11 mouse cellular contexts compared by ENCODE assay signal in the genomic region with DNA sequence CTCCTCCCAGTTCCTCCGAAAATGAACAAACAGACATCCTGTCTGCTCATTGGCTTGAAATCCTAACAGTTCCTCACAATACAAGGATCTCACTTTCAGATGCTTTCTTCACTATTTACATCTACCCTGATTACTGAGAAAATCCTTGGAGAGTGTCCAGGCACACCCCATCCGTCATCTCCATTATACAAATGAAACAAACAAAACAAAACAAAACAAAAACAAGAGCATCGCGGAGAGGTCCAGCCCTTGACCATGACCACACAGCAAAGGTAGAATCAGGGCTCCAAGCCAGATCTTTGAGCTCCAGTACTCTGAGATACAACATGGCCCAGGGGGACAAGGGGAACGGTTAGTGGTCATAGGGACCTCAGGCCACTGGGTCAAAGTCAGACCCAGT. TPM values are rescaled to one million over a fixed set of nuclear protein-coding genes. Genes with fewer than 3 reads are reported as not detected.
A peak's percentile ranks its signal among the peaks of the same experiment; 100 is the strongest.
DNase-seq lines count a peak whose midpoint lies in the region; ATAC-seq and TF ChIP-seq lines count a peak whose summit lies in the region.
"Had no signal": no experiment of that assay in that cellular context is flagged by ENCODE, and none has a peak within 500 bp of the region (broad histone marks: within the 10 kb centered on the region; RNA-seq: fewer than 3 reads in every experiment).

No protein-coding gene starts in this region.

- H3K4me3 ChIP-seq in kidney, embryonic 16.5 days (ENCODE audit: low read length): no peak overlapping the region
- no peak overlapping the region for H3K4me3 ChIP-seq in embryonic facial prominence, embryonic 14.5 days (ENCODE audit: low read depth, low read length)
- no peak overlapping the region for H3K4me3 ChIP-seq in hindbrain, embryonic 15.5 days
- H3K4me3 ChIP-seq in midbrain, postnatal 0 days (ENCODE audit: low read depth, low read length): no peak overlapping the region

- H3K9me3 ChIP-seq in kidney, embryonic 16.5 days (ENCODE audit: low read length): no peaks in the 10 kb centered on the region
- H3K9me3 ChIP-seq in embryonic facial prominence, embryonic 14.5 days (ENCODE audit: control insufficient read depth, low read length): no peaks in the 10 kb centered on the region
- H3K9me3 ChIP-seq in hindbrain, embryonic 15.5 days: no peaks in the 10 kb centered on the region
- H3K9me3 ChIP-seq in midbrain, postnatal 0 days (ENCODE audit: low read length): no peaks in the 10 kb centered on the region

- H3K27me3 ChIP-seq in kidney, embryonic 16.5 days (ENCODE audit: insufficient read depth, low read length): no peaks in the 10 kb centered on the region
- no peaks in the 10 kb centered on the region for H3K27me3 ChIP-seq in embryonic facial prominence, embryonic 14.5 days (replicated peaks; ENCODE audit: control insufficient read depth, insufficient read depth, low read length)
- no peaks in the 10 kb centered on the region for H3K27me3 ChIP-seq in hindbrain, embryonic 15.5 days
- no peaks in the 10 kb centered on the region for H3K27me3 ChIP-seq in midbrain, postnatal 0 days (ENCODE audit: insufficient read depth, low read length)

- WGBS in kidney, embryonic 16.5 days: 68% methylated on average over 5 of the region's 5 CpGs
- WGBS in embryonic facial prominence, embryonic 14.5 days: 74% methylated on average over 5 of the region's 5 CpGs
- WGBS in hindbrain, embryonic 15.5 days: 53% methylated on average over 5 of the region's 5 CpGs
- 57% methylated on average over 5 of the region's 5 CpGs for WGBS in midbrain, postnatal 0 days

- DNase-seq in kidney, postnatal 36 days: no peak
- no peak for DNase-seq in embryonic facial prominence, embryonic 14.5 days (ENCODE audit: low spot score)
- no peak for DNase-seq in midbrain, postnatal 0 days (ENCODE audit: low spot score)
- DNase-seq in frontal cortex, postnatal 36 days (ENCODE audit: low spot score in 2 of 2): no peak
- no peak for DNase-seq in gastrocnemius, postnatal 36 days
- no peak for DNase-seq in embryo, embryonic 10 days (ENCODE audit: low spot score)

- peaks cover 81% of the 10 kb centered on the region for H3K4me1 ChIP-seq in kidney, embryonic 16.5 days (ENCODE audit: insufficient read depth, low read length)
- peaks cover 75% of the 10 kb centered on the region for H3K4me1 ChIP-seq in embryonic facial prominence, embryonic 14.5 days (ENCODE audit: control insufficient read depth, insufficient read depth, low read length)
- peaks cover 83% of the 10 kb centered on the region for H3K4me1 ChIP-seq in hindbrain, embryonic 15.5 days (replicated peaks)
- H3K4me1 ChIP-seq in midbrain, postnatal 0 days (ENCODE audit: insufficient read depth, low read length): peaks cover 48% of the 10 kb centered on the region

- no peak for ATAC-seq in kidney, embryonic 16.5 days (ENCODE audit: low FRiP score, low TSS enrichment)
- no peak for ATAC-seq in embryonic facial prominence, embryonic 14.5 days (ENCODE audit: low read depth)
- ATAC-seq in hindbrain, embryonic 15.5 days (ENCODE audit: low FRiP score, low read depth): no peak
- ATAC-seq in midbrain, postnatal 0 days (ENCODE audit: low FRiP score): no peak

- TF ChIP-seq CTCF in midbrain, postnatal 0 days (IDR thresholded peaks at IDR 0.05): no peak

- intact Hi-C loops in gastrocnemius, postnatal 36 days (cut with DNase I): no loop called here

- peaks cover 12% of the 10 kb centered on the region; the same call in 1 of the 2 replicates for H3K36me3 ChIP-seq in kidney, embryonic 16.5 days (ENCODE audit: insufficient read depth, low read length)
- H3K36me3 ChIP-seq in embryonic facial prominence, embryonic 14.5 days (ENCODE audit: control insufficient read depth, insufficient read depth, low read length): peaks cover 24% of the 10 kb centered on the region; the same call in 1 of the 2 replicates
- H3K36me3 ChIP-seq in hindbrain, embryonic 15.5 days: 0 out of 2 replicates have a peak, but pooled peaks cover 4% of the 10 kb centered on the region
- peaks cover 6% of the 10 kb centered on the region; the same call in 1 of the 2 replicates for H3K36me3 ChIP-seq in midbrain, postnatal 0 days (ENCODE audit: insufficient read depth, low read length)

- H3K9ac ChIP-seq in kidney, embryonic 16.5 days (replicated peaks; ENCODE audit: low read length): no peak overlapping the region; the same call in 1 of the 2 replicates
- 0 out of 2 replicates have a peak overlapping the region, but pooled peaks have one; percentile 38 for H3K9ac ChIP-seq in embryonic facial prominence, embryonic 14.5 days (ENCODE audit: low read depth, low read length)
- no peak overlapping the region for H3K9ac ChIP-seq in hindbrain, embryonic 15.5 days
- H3K9ac ChIP-seq in midbrain, postnatal 0 days (replicated peaks; ENCODE audit: low read length, poor library complexity, severe bottlenecking): peak overlapping the region; percentile 42; the same call in 1 of the 2 replicates

- no peak overlapping the region; the same call in none of the 2 replicates for H3K4me2 ChIP-seq in kidney, embryonic 16.5 days (replicated peaks; ENCODE audit: low read depth, low read length)
- peak overlapping the region; percentile 70 for H3K4me2 ChIP-seq in embryonic facial prominence, embryonic 14.5 days (ENCODE audit: low read depth, low read length)
- H3K4me2 ChIP-seq in hindbrain, embryonic 15.5 days: peak overlapping the region; percentile 87
- H3K4me2 ChIP-seq in midbrain, postnatal 0 days (ENCODE audit: low read depth, low read length, poor library complexity, severe bottlenecking): peak overlapping the region; percentile 99

- peak overlapping the region; percentile 72; the same call in 1 of the 2 replicates for H3K27ac ChIP-seq in kidney, embryonic 16.5 days (ENCODE audit: low read length)
- peak overlapping the region; percentile 53; the same call in 1 of the 2 replicates for H3K27ac ChIP-seq in embryonic facial prominence, embryonic 14.5 days (replicated peaks; ENCODE audit: low read depth, low read length)
- peak overlapping the region; percentile 41; the same call in 1 of the 2 replicates for H3K27ac ChIP-seq in hindbrain, embryonic 15.5 days (replicated peaks)
- no peak overlapping the region for H3K27ac ChIP-seq in midbrain, postnatal 0 days (ENCODE audit: low read depth, low read length)

RNA-seq across cellular contexts. Expression of a gene that starts 4.3 kb away (rescaled TPM):
- polyA plus RNA-seq in kidney, embryonic 16.5 days (2015; fragmentation: Nextera tagmentation; extraction: Ambion mirVana): 2.5 and 3.6 TPM in 2 replicates
- 5.2 and 6.3 TPM in 2 replicates for polyA plus RNA-seq in embryonic facial prominence, embryonic 14.5 days (2014; fragmentation: Nextera tagmentation; extraction: Ambion mirVana)
- 5.2 and 6.3 TPM in 2 replicates for polyA plus RNA-seq in hindbrain, embryonic 15.5 days (2015; fragmentation: Nextera tagmentation; extraction: Ambion mirVana)
- total RNA-seq in midbrain, postnatal 0 days (2014; rRNA removed): 122 and 132 TPM in 2 replicates
- 2.8 and 3.9 TPM in 2 replicates for polyA plus RNA-seq in midbrain, postnatal 0 days (2015; fragmentation: Nextera tagmentation; extraction: Ambion mirVana)
- 1 to 10 TPM; 3.9 to 4.1 TPM for total RNA-seq in gastrocnemius, postnatal 36 days (2021)

RNA-seq across cellular contexts. Expression of a gene that starts 12.1 kb away (rescaled TPM):
- polyA plus RNA-seq in kidney, embryonic 16.5 days (2015; fragmentation: Nextera tagmentation; extraction: Ambion mirVana): 0.53 and 0.71 TPM in 2 replicates
- polyA plus RNA-seq in embryonic facial prominence, embryonic 14.5 days (2014; fragmentation: Nextera tagmentation; extraction: Ambion mirVana): not detected in 2 replicates
- not detected in 2 replicates for polyA plus RNA-seq in hindbrain, embryonic 15.5 days (2015; fragmentation: Nextera tagmentation; extraction: Ambion mirVana)
- total RNA-seq in midbrain, postnatal 0 days (2014; rRNA removed): not detected in 2 replicates
- not detected in 2 replicates for polyA plus RNA-seq in midbrain, postnatal 0 days (2015; fragmentation: Nextera tagmentation; extraction: Ambion mirVana)
- total RNA-seq in gastrocnemius, postnatal 36 days (2021): not detected
- total RNA-seq: gastrocnemius, postnatal 14 days; left cerebral cortex, postnatal 10 days; neutrophil, adult 5-6 weeks had no signal

Comparison
In these comparisons a context has a peak if more than half of its experiments do, and no peak if none do; other contexts are left out.
1. H3K9ac ChIP-seq: peak in embryonic facial prominence, embryonic 14.5 days (single experiment) and midbrain, postnatal 0 days (single experiment); none in kidney, embryonic 16.5 days (single experiment) and hindbrain, embryonic 15.5 days (single experiment).